Mouse (Mus musculus) forebrain, postnatal 0 days (tissue): Measurements from ENCODE around the gene Zdhhc22. TPM values are rescaled to one million over a fixed set of nuclear protein-coding genes. Genes with fewer than 3 reads are reported as not detected.
A peak's percentile ranks its signal among the peaks of the same experiment; 100 is the strongest.

ENCODE experiments used
- ATAC-seq: fragments of 200-750 bp; cut with Nextera tagmentation; 2 replicates; pipeline ENCODE4 v1.8.0; 2017; ENCODE audit warnings: mild to moderate bottlenecking, moderate library complexity
- DNase-seq: peaks from one replicate; pipeline ENCODE4 v3.0.0-alpha.2; 2015
- H3K27ac ChIP-seq: fragments of 300-500 bp; sonication (generic); 2 replicates; pipeline ENCODE4 v1.5.1; 2014; ENCODE audit warnings: low read depth, mild to moderate bottlenecking, antibody characterized with exemption, low read length, moderate library complexity, mixed read lengths
- H3K27me3 ChIP-seq: fragments of 300-500 bp; sonication (generic); 2 replicates; pipeline ENCODE4 v1.6.1; 2014; ENCODE audit warnings: mild to moderate bottlenecking, low read length, mixed read lengths; ENCODE audit not compliant: insufficient read depth
- H3K36me3 ChIP-seq: fragments of 300-500 bp; sonication (generic); 2 replicates; pipeline ENCODE4 v1.6.1; 2014; ENCODE audit warnings: mild to moderate bottlenecking, moderate library complexity; ENCODE audit not compliant: insufficient read depth
- H3K4me1 ChIP-seq: fragments of 300-500 bp; sonication (generic); 2 replicates; pipeline ENCODE4 v1.6.1; 2014; ENCODE audit warnings: antibody characterized with exemption; ENCODE audit not compliant: insufficient read depth
- H3K4me2 ChIP-seq: fragments of 300-500 bp; sonication (generic); 2 replicates; pipeline ENCODE4 v1.6.1; 2014; ENCODE audit warnings: low read depth, mild to moderate bottlenecking, moderate library complexity
- H3K4me3 ChIP-seq: fragments of 300-500 bp; sonication (generic); 2 replicates; pipeline ENCODE4 v1.5.1; 2014; ENCODE audit warnings: low read depth, low read length, mixed read lengths
- H3K9ac ChIP-seq: fragments of 300-500 bp; sonication (generic); 2 replicates; pipeline ENCODE4 v1.6.1; 2014; ENCODE audit warnings: mild to moderate bottlenecking
- H3K9me3 ChIP-seq: fragments of 300-500 bp; sonication (generic); 2 replicates; pipeline ENCODE4 v1.6.1; 2016; ENCODE audit warnings: low read length
- CTCF ChIP-seq: sonication (generic); IDR thresholded peaks from 2 replicates; pipeline ENCODE4 v1.5.1; 2016; ENCODE audit warnings: antibody characterized with exemption, control low read depth, low read depth
- WGBS: fragments of 180-500 bp; shearing (Covaris S2); extraction: QIAGEN DNeasy Blood & Tissue Kit; methylation state at CpG from one replicate; pipeline ENCODE4 v1.1.7; 2014; 5-methylcytosine and 5-hydroxymethylcytosine counted together
- polyA plus RNA-seq: library from polyadenylated mRNA; unstranded; fragments of >200 nt; fragmentation: Nextera tagmentation; extraction: Ambion mirVana; gene quantifications from 2 replicates; pipeline ENCODE4 v1.2.1, GENCODE M21; 2015
- total RNA-seq: library from RNA; depleted of rRNA; stranded (reverse); fragments of >200 nt; gene quantifications from 2 replicates; pipeline ENCODE4 v1.2.3, GENCODE M21; 2014; rRNA removed

The Zdhhc22 gene
- total RNA-seq (10.7 and 12.5 TPM in 2 replicates), polyA plus RNA-seq (12.3 and 21.7 TPM in 2 replicates)

DNA sequence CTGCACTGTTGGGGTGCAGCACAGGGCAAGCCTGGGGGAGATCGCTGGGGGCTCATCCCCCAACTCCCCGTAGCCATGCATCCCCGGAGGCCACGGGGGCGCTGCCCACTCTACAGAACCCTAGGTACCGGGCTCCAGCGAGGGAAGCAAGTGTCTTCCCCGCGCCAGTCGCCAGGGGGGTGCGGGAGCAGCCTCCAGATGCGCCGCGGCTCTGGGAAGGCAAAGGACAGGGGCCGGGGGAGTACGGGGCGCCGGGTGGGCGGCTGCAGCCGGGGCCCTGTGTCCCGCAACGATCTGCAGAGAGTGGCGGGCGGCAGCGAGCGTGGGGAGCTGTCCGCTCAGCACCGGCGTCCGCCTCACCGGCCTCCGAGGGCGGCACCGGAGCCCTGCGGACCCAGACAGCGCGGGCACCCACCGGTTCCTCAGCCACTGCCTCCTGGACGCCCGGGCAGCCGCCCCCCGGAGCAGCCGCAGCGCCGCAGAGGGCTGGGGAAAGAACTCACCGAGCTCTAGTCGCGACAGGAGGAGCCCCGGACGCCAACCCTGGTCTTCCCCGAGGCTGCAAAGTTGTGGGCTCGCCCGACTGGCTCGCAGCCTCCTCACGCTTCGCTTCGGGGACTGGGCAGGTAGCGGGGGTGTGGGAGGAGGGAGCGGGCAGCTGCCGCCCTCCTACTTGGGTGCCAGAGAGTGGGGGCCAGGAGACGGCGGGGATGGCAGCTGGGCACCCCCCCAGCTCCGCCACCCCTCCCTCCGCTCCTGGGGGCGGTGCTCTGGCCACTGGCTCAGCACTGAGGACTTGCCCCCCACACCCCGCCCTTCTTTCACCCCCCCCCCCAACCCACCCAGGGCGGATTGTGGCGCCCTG is at the start of gene Zdhhc22:
Gene Zdhhc22, minus strand, starts transcription at position 541 of the 865 bp plus-strand sequence.
- peak within 1 kb of the TSS; percentile 97 for H3K4me2 ChIP-seq
- WGBS = 2% methylated on average over 66 of the region's 68 CpGs
- ATAC-seq (peak; percentile 89), DNase-seq (peak; percentile 73)
- peak within 1 kb of the TSS; percentile 64 for H3K27ac ChIP-seq
- no peaks in the 10 kb centered on the region for H3K9me3 ChIP-seq
- H3K27me3 ChIP-seq = no peaks in the 10 kb centered on the region
- no peaks in the 10 kb centered on the region for H3K36me3 ChIP-seq
- peak within 1 kb of the TSS; percentile 63 for H3K4me3 ChIP-seq
- peak within 1 kb of the TSS; percentile 70 for H3K9ac ChIP-seq
- TF ChIP-seq CTCF = peak; percentile 68
- peaks cover 12% of the 10 kb centered on the region for H3K4me1 ChIP-seq

DNA sequence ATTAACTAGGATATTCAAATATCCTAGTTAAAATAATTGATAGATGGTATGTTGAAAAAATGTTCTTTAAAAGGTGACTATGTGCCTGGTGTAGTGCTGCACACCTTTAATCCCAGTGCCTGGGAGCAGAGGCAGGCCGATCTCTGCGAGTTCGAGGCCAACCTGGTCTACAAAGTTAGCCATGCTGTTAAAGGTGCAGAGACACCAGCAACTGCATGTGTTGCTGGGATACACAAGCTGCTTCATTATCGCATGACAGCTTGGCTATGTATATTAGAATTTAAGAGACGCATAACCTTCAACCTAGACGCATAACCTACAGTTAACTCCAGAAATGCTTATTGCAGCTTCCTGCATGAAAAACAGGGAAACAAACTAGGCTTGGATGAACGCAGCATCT is 46.4 kb upstream of the Zdhhc22 start:
- Histone ChIP-seq H3K4me2 (no peak overlapping the region), H3K4me3 (no peak overlapping the region), H3K9ac (no peak overlapping the region), H3K36me3 (no peaks in the 10 kb centered on the region), H3K9me3 (no peaks in the 10 kb centered on the region), H3K27ac (no peak overlapping the region), H3K27me3 (no peaks in the 10 kb centered on the region), H3K4me1 (no peaks in the 10 kb centered on the region)
- DNase-seq = no peak
- TF ChIP-seq CTCF = no peak
- 95% methylated on average over 7 of the region's 7 CpGs for WGBS
- ATAC-seq = no peak

DNA sequence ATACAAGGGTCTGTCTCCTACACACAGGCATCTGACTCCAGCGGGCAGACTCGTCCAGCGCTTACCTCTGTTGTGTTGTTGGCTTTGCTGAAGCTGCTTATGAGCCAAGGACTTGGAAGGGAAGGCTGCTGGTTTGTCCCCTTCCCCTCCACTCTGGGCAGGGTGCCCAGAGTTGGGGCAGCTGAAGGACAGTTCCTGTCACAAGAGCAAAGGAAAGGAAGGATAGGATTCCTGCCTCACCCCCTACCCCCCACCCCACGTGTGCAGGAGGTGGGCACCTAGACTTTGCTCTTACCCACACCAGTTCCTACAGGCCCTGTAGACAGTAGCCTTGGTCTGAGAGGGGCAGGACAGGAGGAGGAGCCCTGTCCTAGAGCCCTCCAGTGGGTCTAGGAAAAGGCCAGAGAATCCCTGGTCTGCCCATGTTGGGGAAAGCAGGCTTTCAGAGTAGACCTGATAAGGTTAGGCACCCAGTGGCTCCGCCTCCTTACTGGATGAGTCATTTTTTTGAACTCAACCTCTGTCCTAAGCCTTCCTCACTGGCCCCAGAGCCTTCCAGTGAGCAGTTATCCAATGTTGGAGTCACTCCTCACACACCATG is 41.0 kb upstream of the Zdhhc22 start:
- ATAC-seq (no peak), DNase-seq (no peak)
- no peak for TF ChIP-seq CTCF
- 0 out of 2 replicates have a peak, but pooled peaks cover 11% of the 10 kb centered on the region for H3K4me1 ChIP-seq
- no peaks in the 10 kb centered on the region for H3K27me3 ChIP-seq
- no peak overlapping the region for H3K4me3 ChIP-seq
- H3K9ac ChIP-seq = no peak overlapping the region
- no peak overlapping the region for H3K4me2 ChIP-seq
- WGBS = 68% methylated on average over 5 of the region's 5 CpGs
- H3K36me3 ChIP-seq = no peaks in the 10 kb centered on the region
- H3K27ac ChIP-seq = no peak overlapping the region
- no peaks in the 10 kb centered on the region for H3K9me3 ChIP-seq

DNA sequence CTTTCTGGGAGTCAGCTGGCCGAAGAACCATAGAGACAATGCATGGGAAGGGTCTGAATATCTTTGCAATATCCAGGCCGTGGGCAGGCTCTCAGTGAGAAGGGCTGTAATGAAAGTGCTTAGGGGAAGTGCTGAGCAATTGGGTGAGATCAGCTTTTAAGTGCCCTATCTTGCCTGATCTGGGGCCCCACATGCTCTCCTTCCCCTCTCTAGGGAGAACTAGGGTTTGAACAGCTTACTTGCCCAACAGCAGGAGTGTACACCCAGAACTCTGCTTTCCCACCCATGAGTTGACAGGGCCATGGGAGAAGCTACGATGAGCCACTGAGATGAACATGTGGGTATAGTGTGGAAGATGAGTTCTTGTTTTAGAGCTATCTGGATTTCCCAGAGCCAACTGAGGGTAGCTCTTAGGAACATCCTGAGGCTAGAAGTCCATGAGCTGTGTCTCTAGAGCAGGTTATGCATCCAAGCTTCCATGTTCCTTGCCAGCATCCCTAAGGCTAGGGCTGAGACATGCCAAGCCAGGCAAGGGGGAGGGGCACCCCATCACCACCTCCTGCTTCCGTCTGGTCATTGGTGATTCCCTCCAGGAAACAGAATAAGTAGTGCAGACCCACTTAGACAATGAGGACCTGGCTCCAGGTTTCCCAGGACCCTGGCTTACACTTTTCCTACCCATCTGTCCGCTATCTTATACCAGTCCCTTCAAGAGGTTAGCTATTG is 39.2 kb upstream of the Zdhhc22 start:
- H3K4me3 ChIP-seq = no peak overlapping the region
- TF ChIP-seq CTCF = no peak
- no peak overlapping the region for H3K27ac ChIP-seq
- H3K27me3 ChIP-seq = no peaks in the 10 kb centered on the region
- H3K4me2 ChIP-seq = no peak overlapping the region
- no peaks in the 10 kb centered on the region for H3K9me3 ChIP-seq
- H3K9ac ChIP-seq = no peak overlapping the region
- no peaks in the 10 kb centered on the region for H3K36me3 ChIP-seq
- H3K4me1 ChIP-seq = 0 out of 2 replicates have a peak, but pooled peaks cover 11% of the 10 kb centered on the region
- 73% methylated on average over 5 of the region's 5 CpGs for WGBS
- DNase-seq (no peak), ATAC-seq (no peak)

DNA sequence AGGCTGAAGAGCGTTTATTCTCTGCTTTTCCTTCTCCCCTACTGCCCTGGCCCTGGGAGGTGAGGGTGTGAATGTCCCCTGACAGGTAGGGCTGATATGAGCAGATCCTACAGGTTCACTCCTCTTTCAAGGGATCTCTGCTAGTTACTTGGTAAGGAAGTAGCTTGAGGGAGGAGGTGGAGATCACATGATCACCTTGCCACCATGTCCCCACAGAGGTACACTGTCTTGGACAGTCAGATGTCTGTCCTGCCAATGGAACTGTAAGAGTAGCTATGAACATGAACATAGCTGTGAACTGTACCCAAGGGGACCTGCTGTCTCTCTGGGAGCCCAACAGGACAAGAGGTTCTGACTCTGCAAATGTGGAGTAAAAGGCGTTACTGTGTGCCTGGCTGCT is 37.8 kb upstream of the Zdhhc22 start:
- no peaks in the 10 kb centered on the region for H3K36me3 ChIP-seq
- 76% methylated on average over 2 of the region's 2 CpGs for WGBS
- H3K4me1 ChIP-seq = 0 out of 2 replicates have a peak, but pooled peaks cover 11% of the 10 kb centered on the region
- ATAC-seq = no peak
- no peak for TF ChIP-seq CTCF
- H3K4me2 ChIP-seq = peak overlapping the region; percentile 71; the same call in 1 of the 2 replicates
- H3K4me3 ChIP-seq = no peak overlapping the region
- no peak for DNase-seq
- H3K9ac ChIP-seq = 0 out of 2 replicates have a peak overlapping the region, but pooled peaks have one; percentile 10
- H3K27me3 ChIP-seq = no peaks in the 10 kb centered on the region
- H3K27ac ChIP-seq = no peak overlapping the region
- H3K9me3 ChIP-seq = no peaks in the 10 kb centered on the region

DNA sequence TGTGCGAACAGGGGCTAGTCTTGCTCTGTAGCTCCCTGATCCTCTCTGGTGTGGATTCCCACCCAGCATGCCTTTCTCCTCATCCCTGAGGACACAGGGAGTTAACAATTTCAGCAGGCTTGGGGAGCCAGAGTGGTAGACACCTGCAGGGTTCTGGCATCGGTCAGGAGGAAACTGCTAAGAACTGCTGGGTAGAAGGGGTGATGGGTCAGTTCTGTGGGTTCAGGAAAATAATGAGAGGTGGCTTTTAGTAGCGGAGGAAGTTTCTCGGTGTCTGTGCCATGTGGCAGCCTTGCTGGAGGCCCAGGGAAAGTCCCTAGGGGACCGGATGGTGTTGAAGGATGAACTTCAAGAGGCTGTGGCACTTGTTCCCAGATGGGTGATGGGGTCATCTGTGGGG is 37.2 kb upstream of the Zdhhc22 start:
- Histone ChIP-seq H3K4me3 (peak overlapping the region; percentile 56), H3K9ac (peak overlapping the region; percentile 73; the same call in 1 of the 2 replicates), H3K9me3 (no peaks in the 10 kb centered on the region), H3K4me2 (peak overlapping the region; percentile 71), H3K27ac (no peak overlapping the region), H3K27me3 (no peaks in the 10 kb centered on the region), H3K4me1 (0 out of 2 replicates have a peak, but pooled peaks cover 11% of the 10 kb centered on the region), H3K36me3 (no peaks in the 10 kb centered on the region)
- WGBS = 49% methylated on average over 5 of the region's 5 CpGs
- no peak for ATAC-seq
- TF ChIP-seq CTCF = no peak
- no peak for DNase-seq
